Mouse (Mus musculus): Measurements from ENCODE around the gene Parva. TPM values are rescaled to one million over a fixed set of nuclear protein-coding genes. Genes with fewer than 3 reads are reported as not detected.

Parva gene
- polyA plus RNA-seq, 1 experiment from 2014 or later = 80.2 TPM

DNA sequence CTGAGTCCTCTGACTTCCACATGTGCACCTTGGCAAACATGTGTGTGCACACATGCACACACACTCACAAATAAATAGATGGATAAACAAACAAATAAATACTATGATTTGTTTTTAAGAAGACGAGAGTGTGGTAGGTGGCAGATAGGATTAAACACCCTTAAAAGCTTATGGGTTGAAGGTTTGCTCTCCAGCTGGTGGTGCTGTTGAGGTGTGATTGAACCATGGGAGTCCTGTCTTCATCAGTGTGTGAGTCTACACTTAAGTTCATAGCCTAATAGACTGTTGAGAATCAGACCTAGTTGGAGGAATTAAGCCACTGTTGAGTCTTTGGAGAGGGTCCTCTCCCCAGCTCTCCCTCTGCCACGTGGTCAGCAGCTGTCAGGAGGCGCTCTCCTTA lies 38.6 kb downstream of the Parva start:
- Histone ChIP-seq H3K27me3 (ENCODE audit: insufficient read depth, low read length) (no peaks in the 10 kb centered on the region), H3K4me2 (ENCODE audit: low read length) (no peak overlapping the region), H3K4me3 (replicated peaks; ENCODE audit: low read depth, low read length) (no peak overlapping the region), H3K4me1 (replicated peaks; ENCODE audit: insufficient read depth, low read length) (peaks cover 29% of the 10 kb centered on the region), H3K36me3 (ENCODE audit: insufficient read depth, low read length) (peaks cover 3% of the 10 kb centered on the region; the same call in 1 of the 2 replicates), H3K9me3 (replicated peaks; ENCODE audit: low read length) (no peaks in the 10 kb centered on the region), H3K27ac (0 out of 2 replicates have a peak overlapping the region, but pooled peaks have one; percentile 31), H3K9ac (ENCODE audit: low read depth, low read length) (no peak overlapping the region)
- TF ChIP-seq CTCF (IDR thresholded peaks at IDR 0.05; ENCODE audit: low read depth) = peak; percentile 49
- WGBS = 71% methylated on average over 3 of the region's 3 CpGs
- DNase-seq (ENCODE audit: low spot score) (no peak), ATAC-seq (replicated peaks; ENCODE audit: low FRiP score, low read depth) (no peak)

GRCm38 (mm10) chr7:112466786-112467185 lies 39.5 kb downstream of the Parva start:
- Histone ChIP-seq H3K27me3 (ENCODE audit: insufficient read depth, low read length) (no peaks in the 10 kb centered on the region), H3K27ac (peak overlapping the region; percentile 84), H3K9me3 (replicated peaks; ENCODE audit: low read length) (no peaks in the 10 kb centered on the region), H3K4me3 (replicated peaks; ENCODE audit: low read depth, low read length) (no peak overlapping the region), H3K4me1 (replicated peaks; ENCODE audit: insufficient read depth, low read length) (peaks cover 32% of the 10 kb centered on the region), H3K36me3 (ENCODE audit: insufficient read depth, low read length) (peaks cover 3% of the 10 kb centered on the region; the same call in 1 of the 2 replicates), H3K4me2 (ENCODE audit: low read length) (no peak overlapping the region), H3K9ac (ENCODE audit: low read depth, low read length) (no peak overlapping the region)
- no peak for DNase-seq (ENCODE audit: low spot score)
- WGBS = 60% methylated on average over 3 of the region's 3 CpGs
- no peak for ATAC-seq (replicated peaks; ENCODE audit: low FRiP score, low read depth)
- TF ChIP-seq CTCF (IDR thresholded peaks at IDR 0.05; ENCODE audit: low read depth) = no peak

DNA sequence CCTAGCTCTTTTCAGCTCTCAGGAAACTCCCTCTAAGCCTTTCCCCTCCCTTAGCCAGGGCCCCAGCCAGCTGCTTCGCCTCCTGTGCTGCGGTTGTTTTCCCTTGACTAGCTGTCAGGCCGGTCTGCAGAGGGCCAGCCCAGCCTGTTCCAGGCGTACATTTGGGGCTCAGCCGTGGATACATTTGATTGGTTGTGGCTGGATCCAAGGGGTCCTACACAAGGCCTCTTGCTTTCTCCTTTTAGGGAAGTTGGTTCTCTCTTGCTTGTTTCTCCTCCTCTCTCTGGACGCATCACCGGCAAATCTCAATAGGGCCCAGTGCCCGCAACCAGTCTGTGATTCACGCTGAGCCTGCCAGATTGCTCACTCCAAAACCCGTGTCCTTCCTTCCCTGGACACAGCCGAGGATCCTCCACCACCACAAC lies 40.4 kb downstream of the Parva start:
- 20% methylated on average over 11 of the region's 11 CpGs for WGBS
- Histone ChIP-seq H3K4me3 (replicated peaks; ENCODE audit: low read depth, low read length) (no peak overlapping the region), H3K4me2 (ENCODE audit: low read length) (no peak overlapping the region), H3K9ac (ENCODE audit: low read depth, low read length) (no peak overlapping the region), H3K9me3 (replicated peaks; ENCODE audit: low read length) (no peaks in the 10 kb centered on the region), H3K36me3 (ENCODE audit: insufficient read depth, low read length) (peaks cover 3% of the 10 kb centered on the region; the same call in 1 of the 2 replicates), H3K27me3 (ENCODE audit: insufficient read depth, low read length) (no peaks in the 10 kb centered on the region), H3K27ac (peak overlapping the region; percentile 84), H3K4me1 (replicated peaks; ENCODE audit: insufficient read depth, low read length) (peaks cover 25% of the 10 kb centered on the region)
- ATAC-seq (replicated peaks; ENCODE audit: low FRiP score, low read depth) (peak; percentile 84), DNase-seq (ENCODE audit: low spot score) (peak; percentile 96)
- no peak for TF ChIP-seq CTCF (IDR thresholded peaks at IDR 0.05; ENCODE audit: low read depth)

- Histone ChIP-seq H3K27ac (no peak overlapping the region), H3K27me3 (ENCODE audit: insufficient read depth, low read length) (no peaks in the 10 kb centered on the region), H3K4me2 (ENCODE audit: low read length) (no peak overlapping the region), H3K4me1 (replicated peaks; ENCODE audit: insufficient read depth, low read length) (peaks cover 30% of the 10 kb centered on the region; the same call in 1 of the 2 replicates), H3K9me3 (replicated peaks; ENCODE audit: low read length) (no peaks in the 10 kb centered on the region), H3K36me3 (ENCODE audit: insufficient read depth, low read length) (peaks cover 3% of the 10 kb centered on the region; the same call in 1 of the 2 replicates), H3K4me3 (replicated peaks; ENCODE audit: low read depth, low read length) (no peak overlapping the region), H3K9ac (ENCODE audit: low read depth, low read length) (no peak overlapping the region)
- peak; percentile 85 for DNase-seq (ENCODE audit: low spot score)
- peak; percentile 94 for TF ChIP-seq CTCF (IDR thresholded peaks at IDR 0.05; ENCODE audit: low read depth)
- ATAC-seq (replicated peaks; ENCODE audit: low FRiP score, low read depth) = peak; percentile 56; the same call in 1 of the 2 replicates
- 46% methylated on average over 5 of the region's 5 CpGs for WGBS
These were observed 42.5 kb downstream of the Parva start for GRCm38 (mm10) chr7:112469817-112470216.

DNA sequence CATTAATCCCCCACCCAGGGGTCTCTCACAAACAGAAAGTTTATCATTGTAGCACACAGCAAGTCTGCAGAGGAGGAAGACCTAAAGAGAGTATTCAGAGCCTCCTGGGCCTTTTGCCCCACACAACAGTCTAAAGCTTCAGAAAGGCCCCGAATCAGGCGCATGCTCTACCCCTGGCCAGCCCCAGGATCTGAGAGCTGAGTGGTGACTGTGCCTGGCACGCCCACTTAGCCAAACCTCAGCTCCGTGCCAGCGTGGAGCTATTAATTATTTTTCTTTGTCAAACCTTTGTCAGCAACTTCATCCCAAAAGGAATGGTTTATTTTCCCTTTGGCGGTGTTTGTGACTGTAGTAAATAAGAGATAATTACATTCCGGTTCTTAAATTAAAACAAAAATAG lies 44.0 kb downstream of the Parva start:
- no peaks in the 10 kb centered on the region for H3K9me3 ChIP-seq (replicated peaks; ENCODE audit: low read length)
- no peak overlapping the region for H3K4me2 ChIP-seq (ENCODE audit: low read length)
- H3K4me3 ChIP-seq (replicated peaks; ENCODE audit: low read depth, low read length) = no peak overlapping the region
- H3K27me3 ChIP-seq (ENCODE audit: insufficient read depth, low read length) = no peaks in the 10 kb centered on the region
- no peak for DNase-seq (ENCODE audit: low spot score)
- 71% methylated on average over 7 of the region's 7 CpGs for WGBS
- H3K36me3 ChIP-seq (ENCODE audit: insufficient read depth, low read length) = no peaks in the 10 kb centered on the region
- ATAC-seq (replicated peaks; ENCODE audit: low FRiP score, low read depth) = no peak
- no peak overlapping the region for H3K27ac ChIP-seq
- peaks cover 30% of the 10 kb centered on the region; the same call in 1 of the 2 replicates for H3K4me1 ChIP-seq (replicated peaks; ENCODE audit: insufficient read depth, low read length)
- no peak overlapping the region for H3K9ac ChIP-seq (ENCODE audit: low read depth, low read length)
- no peak for TF ChIP-seq CTCF (IDR thresholded peaks at IDR 0.05; ENCODE audit: low read depth)

DNA sequence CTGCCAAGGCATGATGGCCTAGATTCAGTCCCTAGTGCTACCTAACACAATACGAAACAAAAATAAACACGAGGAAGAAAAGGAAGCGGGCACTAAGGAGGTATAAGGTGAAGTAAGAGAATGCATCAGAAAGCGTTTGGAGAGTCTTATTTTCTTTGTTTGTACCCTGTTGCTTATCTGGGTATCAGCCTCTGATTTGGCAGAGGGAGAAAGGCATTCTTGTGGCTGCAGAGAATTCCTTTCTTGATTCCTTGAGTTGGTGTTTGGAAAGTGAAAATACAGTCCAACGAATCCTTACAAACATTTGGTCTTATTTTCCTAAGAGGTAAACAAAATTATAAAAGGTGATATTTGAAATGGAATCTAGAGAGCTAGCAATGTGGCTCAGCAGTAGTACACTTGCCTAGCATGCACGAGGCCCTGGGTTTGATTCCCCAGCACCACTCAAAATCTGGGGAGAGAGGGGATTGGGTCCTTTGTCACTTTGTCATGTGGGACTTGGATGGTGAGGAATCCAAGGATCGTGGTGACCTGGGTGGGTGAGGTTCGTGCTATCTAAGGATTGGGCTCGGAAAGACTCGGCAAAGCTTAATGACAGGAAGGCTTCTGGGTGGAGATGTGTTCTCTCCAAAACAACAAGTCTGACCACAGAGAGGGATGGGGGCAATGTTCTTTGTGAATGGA lies 44.9 kb downstream of the Parva start:
- Histone ChIP-seq H3K27ac (no peak overlapping the region), H3K36me3 (ENCODE audit: insufficient read depth, low read length) (no peaks in the 10 kb centered on the region), H3K4me3 (replicated peaks; ENCODE audit: low read depth, low read length) (no peak overlapping the region), H3K4me2 (ENCODE audit: low read length) (no peak overlapping the region), H3K4me1 (replicated peaks; ENCODE audit: insufficient read depth, low read length) (peaks cover 22% of the 10 kb centered on the region; the same call in 1 of the 2 replicates), H3K9ac (ENCODE audit: low read depth, low read length) (no peak overlapping the region), H3K9me3 (replicated peaks; ENCODE audit: low read length) (no peaks in the 10 kb centered on the region), H3K27me3 (ENCODE audit: insufficient read depth, low read length) (no peaks in the 10 kb centered on the region)
- ATAC-seq (replicated peaks; ENCODE audit: low FRiP score, low read depth) = no peak
- WGBS = 73% methylated on average over 10 of the region's 10 CpGs
- DNase-seq (ENCODE audit: low spot score) = no peak
- TF ChIP-seq CTCF (IDR thresholded peaks at IDR 0.05; ENCODE audit: low read depth) = no peak

Data from kidney, postnatal 0 days (tissue).